Mouse (Mus musculus) kidney, adult 2 months (tissue): ENCODE results near the gene Ube2o. TPM values are rescaled to one million over a fixed set of nuclear protein-coding genes. Genes with fewer than 3 reads are reported as not detected.
A peak's percentile ranks its signal among the peaks of the same experiment; 100 is the strongest.
"Not testable (repeated sequence)": the region's sequence is repeated elsewhere in the genome, so short reads cannot be mapped to it uniquely, and the experiment has no call there.

Experiments used
- DNase-seq: peaks from one replicate; pipeline ENCODE4 v3.0.0; 2021
- H3K27ac ChIP-seq: fragments of 200-500 bp; 2 replicates; pipeline ENCODE4 v1.5.1; 2012; ENCODE audit warnings: low read depth, low read length, control low read depth, inconsistent platforms; ENCODE audit not compliant: insufficient read depth
- H3K27me3 ChIP-seq: fragments of 200-500 bp; replicated peaks from 2 replicates; pipeline ENCODE4 v1.6.1; 2012; ENCODE audit warnings: mild to moderate bottlenecking, moderate library complexity, low read length, inconsistent platforms; ENCODE audit not compliant: control insufficient read depth, insufficient read depth
- H3K36me3 ChIP-seq: fragments of 200-500 bp; 2 replicates; pipeline ENCODE4 v1.6.1; 2012; ENCODE audit warnings: mild to moderate bottlenecking, moderate library complexity, low read length, inconsistent platforms; ENCODE audit not compliant: control insufficient read depth, insufficient read depth
- H3K4me1 ChIP-seq: fragments of 200-500 bp; 2 replicates; pipeline ENCODE4 v1.6.1; 2011; ENCODE audit warnings: low read length; ENCODE audit not compliant: control insufficient read depth, insufficient read depth
- H3K4me3 ChIP-seq: fragments of 200-500 bp; 2 replicates; pipeline ENCODE4 v1.5.1; 2011; ENCODE audit warnings: mild to moderate bottlenecking, low read depth, low read length, control low read depth; ENCODE audit not compliant: insufficient read depth
- CTCF ChIP-seq: fragments of 200-500 bp; conservative IDR thresholded peaks from 2 replicates; pipeline ENCODE4 v1.5.1; 2011; ENCODE audit warnings: low read depth, mild to moderate bottlenecking, control low read depth, low read length, moderate library complexity, mixed read lengths; ENCODE audit not compliant: insufficient read depth, insufficient read length
- POLR2A ChIP-seq: fragments of 200-500 bp; IDR thresholded peaks from one replicate; pipeline ENCODE4 v1.6.1; 2011; ENCODE audit warnings: low read depth, low read length, control low read depth
- WGBS: fragments of 180-500 bp; shearing (Covaris S2); methylation state at CpG from one replicate; pipeline ENCODE4 v1.1.7; 2018; 5-methylcytosine and 5-hydroxymethylcytosine counted together
- polyA plus RNA-seq: library from polyadenylated mRNA; depleted of rRNA; stranded (reverse); fragments of >200 nt; gene quantifications from 2 replicates; pipeline ENCODE4 v1.2.3, GENCODE M21; 2012

Ube2o gene
- polyA plus RNA-seq, 1 experiment = 10.3 TPM

DNA sequence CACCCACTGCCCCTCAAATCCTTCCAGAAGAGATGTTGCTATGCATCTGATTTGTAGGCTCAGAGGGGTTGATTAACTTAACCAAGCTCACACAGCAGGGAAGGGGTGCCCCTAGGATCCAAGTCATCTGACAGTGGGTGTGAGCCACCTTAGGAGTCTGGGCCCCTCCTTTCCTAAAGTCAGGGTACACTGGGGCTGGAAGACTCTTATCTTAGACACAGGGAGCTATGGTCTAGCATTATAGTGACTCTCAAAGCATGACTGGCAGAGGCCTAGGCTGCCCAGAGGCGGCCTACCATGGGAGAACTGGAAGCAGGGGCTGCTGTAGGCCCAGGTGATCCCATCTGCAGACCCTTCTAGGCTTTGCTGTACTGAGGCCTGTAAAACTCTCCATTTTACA is 31.3 kb upstream of the Ube2o start:
- Histone ChIP-seq H3K4me3 (no peak overlapping the region), H3K36me3 (no peaks in the 10 kb centered on the region; the same call in 1 of the 2 replicates), H3K27ac (no peak overlapping the region), H3K27me3 (no peaks in the 10 kb centered on the region), H3K4me1 (peaks cover 12% of the 10 kb centered on the region)
- no peak for DNase-seq
- TF ChIP-seq CTCF (no peak), POLR2A (no peak)
- WGBS = 100% methylated on average over 1 of the region's 1 CpGs

GRCm38 (mm10) chr11:116611883-116612282 is 30.6 kb upstream of the Ube2o start:
- no peaks in the 10 kb centered on the region for H3K27me3 ChIP-seq
- 91% methylated on average over 9 of the region's 9 CpGs for WGBS
- no peaks in the 10 kb centered on the region; the same call in 1 of the 2 replicates for H3K36me3 ChIP-seq
- DNase-seq = no peak
- H3K27ac ChIP-seq = no peak overlapping the region
- peaks cover 12% of the 10 kb centered on the region for H3K4me1 ChIP-seq
- TF ChIP-seq POLR2A (no peak), CTCF (no peak)
- H3K4me3 ChIP-seq = no peak overlapping the region

GRCm38 (mm10) chr11:116611168-116611567 is 29.9 kb upstream of the Ube2o start:
- H3K27ac ChIP-seq, DNase-seq, H3K4me3 ChIP-seq, H3K4me1 ChIP-seq, H3K36me3 ChIP-seq, H3K27me3 ChIP-seq: not testable (repeated sequence)
- WGBS = 74% methylated on average over 9 of the region's 9 CpGs

DNA sequence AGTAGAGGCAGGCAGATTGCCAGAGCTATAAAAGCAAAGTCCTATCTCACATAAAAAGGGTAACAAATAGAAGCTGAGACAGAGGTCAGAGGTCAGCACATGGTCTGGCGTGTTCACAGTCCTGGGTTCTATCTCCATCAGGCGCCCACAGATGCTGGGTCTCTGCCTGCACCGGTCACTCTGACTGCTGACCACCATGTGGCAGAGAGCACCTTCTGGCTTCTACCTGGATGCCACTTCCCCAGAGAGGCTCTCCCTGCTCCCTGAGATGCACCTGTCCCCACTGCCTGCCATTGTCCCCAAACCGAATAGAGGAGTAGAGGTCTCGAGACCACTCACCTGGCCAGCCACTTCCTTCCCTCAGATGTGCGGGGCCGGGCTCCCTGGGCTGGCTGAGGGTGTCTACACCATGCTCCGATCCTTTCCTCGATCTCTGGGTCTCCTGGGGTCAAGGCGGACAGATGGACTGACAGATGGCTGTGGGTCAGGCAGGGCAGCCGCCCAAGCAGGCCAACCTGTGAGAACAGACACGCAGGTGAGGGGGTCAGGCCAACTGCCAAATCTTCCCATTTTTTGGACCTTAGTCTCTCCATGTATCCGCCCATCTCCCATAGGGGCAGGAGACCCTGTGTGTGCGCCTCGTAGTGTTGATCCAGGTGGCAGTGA is 28.9 kb upstream of the Ube2o start:
- H3K4me1 ChIP-seq = peaks cover 2% of the 10 kb centered on the region; the same call in 1 of the 2 replicates
- 86% methylated on average over 15 of the region's 15 CpGs for WGBS
- no peak for TF ChIP-seq POLR2A
- H3K27me3 ChIP-seq = no peaks in the 10 kb centered on the region
- no peak overlapping the region for H3K4me3 ChIP-seq
- no peak overlapping the region for H3K27ac ChIP-seq
- no peaks in the 10 kb centered on the region; the same call in none of the 2 replicates for H3K36me3 ChIP-seq
- no peak for DNase-seq

DNA sequence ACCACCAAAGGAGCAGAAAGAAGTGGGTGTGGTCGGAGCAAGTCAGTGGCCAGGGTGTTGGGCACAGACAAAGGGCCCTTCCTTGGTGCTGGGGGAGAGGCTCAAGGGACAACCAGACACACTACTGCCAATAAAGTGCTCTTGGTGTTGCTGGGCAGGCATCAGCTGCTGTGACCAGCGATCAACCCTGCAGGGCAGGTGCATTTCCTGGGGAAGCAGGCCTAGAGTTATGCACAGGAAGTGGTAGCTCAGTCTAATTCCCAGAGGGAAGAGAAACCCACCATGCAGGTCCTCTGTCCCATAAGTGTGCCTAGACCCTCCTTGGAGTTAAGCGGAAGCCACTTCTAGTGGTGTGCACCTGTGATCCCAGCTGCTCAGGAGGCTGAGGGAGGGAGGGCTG is 26.5 kb upstream of the Ube2o start:
- no peak overlapping the region for H3K4me3 ChIP-seq
- TF ChIP-seq CTCF = no peak
- no peak for TF ChIP-seq POLR2A
- 90% methylated on average over 3 of the region's 3 CpGs for WGBS
- no peak for DNase-seq
- no peaks in the 10 kb centered on the region; the same call in none of the 2 replicates for H3K36me3 ChIP-seq
- H3K27ac ChIP-seq = no peak overlapping the region
- no peaks in the 10 kb centered on the region for H3K27me3 ChIP-seq
- no peaks in the 10 kb centered on the region for H3K4me1 ChIP-seq

GRCm38 (mm10) chr11:116604097-116604496 is 22.9 kb upstream of the Ube2o start:
- no peak for TF ChIP-seq POLR2A
- TF ChIP-seq CTCF = no peak
- no peaks in the 10 kb centered on the region; the same call in none of the 2 replicates for H3K36me3 ChIP-seq
- WGBS = 93% methylated on average over 12 of the region's 12 CpGs
- no peak overlapping the region for H3K4me3 ChIP-seq
- H3K27me3 ChIP-seq = no peaks in the 10 kb centered on the region
- DNase-seq = no peak
- no peaks in the 10 kb centered on the region for H3K4me1 ChIP-seq
- H3K27ac ChIP-seq = no peak overlapping the region

DNA sequence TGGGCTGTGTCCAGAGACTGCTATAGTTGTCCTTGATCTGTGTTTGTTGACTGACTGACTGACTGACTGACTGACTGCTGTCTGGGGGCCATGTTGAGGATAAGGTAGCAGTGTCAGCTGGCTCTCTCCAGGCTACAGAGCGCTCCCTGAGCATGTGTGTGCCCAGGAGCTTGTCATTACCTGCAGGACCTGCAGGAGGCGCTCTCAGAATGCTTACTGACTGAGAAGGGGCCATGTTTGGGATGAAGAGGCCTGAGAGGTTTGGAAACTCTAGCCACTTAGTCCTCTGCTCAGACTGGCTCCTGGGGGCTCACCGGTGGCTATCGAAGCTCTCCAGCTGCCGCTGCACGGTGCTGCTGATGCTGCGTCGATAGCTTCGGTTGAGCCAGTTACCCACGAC is 22.1 kb upstream of the Ube2o start:
- H3K4me1 ChIP-seq = no peaks in the 10 kb centered on the region
- no peaks in the 10 kb centered on the region; the same call in none of the 2 replicates for H3K36me3 ChIP-seq
- no peak overlapping the region for H3K27ac ChIP-seq
- 94% methylated on average over 10 of the region's 10 CpGs for WGBS
- TF ChIP-seq CTCF (peak; percentile 64), POLR2A (no peak)
- no peak for DNase-seq
- H3K27me3 ChIP-seq = no peaks in the 10 kb centered on the region
- no peak overlapping the region for H3K4me3 ChIP-seq

DNA sequence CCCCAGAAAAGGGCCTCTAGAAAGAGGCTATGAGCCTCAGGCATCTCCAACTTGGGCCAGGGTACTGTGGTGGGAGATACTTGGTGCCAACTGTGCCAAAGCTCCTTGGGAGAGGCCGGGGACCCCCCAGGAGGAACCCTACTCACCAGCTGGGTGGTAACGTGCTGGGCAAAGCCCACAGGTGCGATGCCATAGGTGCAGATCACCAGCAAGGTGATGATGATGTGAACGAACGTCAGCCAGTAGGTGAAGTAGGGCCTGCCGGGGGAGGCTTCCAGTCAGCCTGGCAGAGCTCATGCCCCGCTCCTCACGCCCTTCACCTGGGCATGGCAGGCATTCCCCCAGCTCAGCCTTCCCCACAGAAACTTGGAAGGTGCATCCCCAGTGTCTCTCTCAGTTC is 20.8 kb upstream of the Ube2o start:
- Histone ChIP-seq H3K36me3 (no peaks in the 10 kb centered on the region; the same call in 1 of the 2 replicates), H3K27me3 (no peaks in the 10 kb centered on the region), H3K4me3 (no peak overlapping the region), H3K4me1 (no peaks in the 10 kb centered on the region), H3K27ac (no peak overlapping the region)
- 95% methylated on average over 8 of the region's 8 CpGs for WGBS
- TF ChIP-seq POLR2A = no peak
- no peak for TF ChIP-seq CTCF
- no peak for DNase-seq
